Mouse (Mus musculus) small intestine, adult 2 months (tissue): ENCODE data around the gene Copz1. TPM values are rescaled to one million over a fixed set of nuclear protein-coding genes. Genes with fewer than 3 reads are reported as not detected.

Source experiments
- H3K27ac ChIP-seq: fragments of 200-500 bp; 2 replicates; pipeline ENCODE4 v1.5.1; 2012; ENCODE audit warnings: low read depth, low read length, control low read depth, inconsistent platforms; ENCODE audit not compliant: insufficient read depth
- H3K27me3 ChIP-seq: fragments of 200-500 bp; 2 replicates; pipeline ENCODE4 v1.6.1; 2012; ENCODE audit warnings: mild to moderate bottlenecking, moderate library complexity, low read length, inconsistent platforms; ENCODE audit not compliant: control insufficient read depth, insufficient read depth
- H3K36me3 ChIP-seq: fragments of 200-500 bp; 2 replicates; pipeline ENCODE4 v1.6.1; 2012; ENCODE audit warnings: mild to moderate bottlenecking, low read length, control low read depth, inconsistent platforms; ENCODE audit not compliant: control insufficient read depth, insufficient read depth
- H3K4me1 ChIP-seq: fragments of 200-500 bp; 2 replicates; pipeline ENCODE4 v1.6.1; 2012; ENCODE audit warnings: low read length, inconsistent platforms, mixed read lengths; ENCODE audit not compliant: control insufficient read depth, insufficient read depth, insufficient read length
- H3K4me3 ChIP-seq: fragments of 200-500 bp; 2 replicates; pipeline ENCODE4 v1.5.1; 2012; ENCODE audit warnings: low read depth, mild to moderate bottlenecking, control low read depth, inconsistent platforms, low read length, moderate library complexity
- CTCF ChIP-seq: fragments of 200-500 bp; IDR thresholded peaks from 2 replicates; pipeline ENCODE4 v1.5.1; 2012; ENCODE audit warnings: low read depth, mild to moderate bottlenecking, control low read depth, inconsistent platforms, low read length, moderate library complexity, mixed read lengths; ENCODE audit not compliant: insufficient replicate concordance, insufficient read length; ENCODE audit errors: extremely low read depth
- POLR2A ChIP-seq: fragments of 200-500 bp; IDR thresholded peaks from 2 replicates; pipeline ENCODE4 v1.6.1; 2012; ENCODE audit warnings: low read depth, mild to moderate bottlenecking, control low read depth, inconsistent platforms, low read length, moderate library complexity
- WGBS: fragments of 180-500 bp; shearing (Covaris S2); methylation state at CpG from one replicate; pipeline ENCODE4 v1.1.7; 2018; 5-methylcytosine and 5-hydroxymethylcytosine counted together
- polyA plus RNA-seq: library from polyadenylated mRNA; depleted of rRNA; stranded (reverse); fragments of >200 nt; gene quantifications from 2 replicates; pipeline ENCODE4 v1.2.3, GENCODE M21; 2012; rRNA removed

The Copz1 gene
- 64.9 and 111 TPM in 2 replicates for polyA plus RNA-seq

DNA sequence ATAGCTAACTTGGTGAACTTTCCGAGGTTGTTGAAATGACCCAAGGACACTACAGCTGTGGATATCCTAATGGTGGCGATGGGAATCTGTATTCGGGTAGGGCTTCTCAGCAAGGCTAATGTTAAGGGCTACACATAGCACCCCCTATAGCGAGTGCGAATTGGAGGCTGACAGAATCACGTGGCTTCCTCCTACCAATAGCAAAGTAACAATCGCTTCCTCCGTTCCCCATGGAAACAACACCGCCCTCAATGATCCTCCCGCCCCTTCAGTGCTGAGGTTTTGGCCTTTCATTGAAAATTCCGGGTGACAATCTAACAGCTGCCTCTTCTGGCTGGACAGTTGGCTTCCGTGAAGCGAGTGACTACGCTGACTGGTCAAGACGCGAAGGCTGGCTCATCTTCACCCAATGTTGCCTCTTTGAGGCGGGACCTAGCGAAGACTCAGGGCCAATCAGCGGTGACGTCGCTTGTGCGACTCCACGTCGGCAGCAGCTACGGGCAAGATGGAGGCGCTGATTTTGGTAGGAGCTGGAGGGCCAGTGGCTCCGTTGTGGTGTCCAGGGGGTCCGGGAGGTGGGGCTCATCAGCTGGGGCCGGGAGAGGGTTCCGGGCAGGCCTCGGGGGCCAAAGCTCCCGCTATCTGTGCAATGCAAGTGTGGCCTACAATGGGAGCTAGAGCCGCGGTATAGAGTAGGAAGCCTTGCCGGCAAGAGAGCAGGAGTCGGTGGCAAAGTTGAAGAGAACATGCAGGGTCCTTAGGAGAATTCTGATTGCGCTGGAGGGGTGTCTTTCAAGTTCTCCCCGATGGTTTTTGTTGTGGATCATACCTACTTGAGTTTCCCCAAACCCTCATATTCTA lies at the start of gene Copz1:
Gene Copz1 (plus strand): TSS at position 296 of the 861 bp plus-strand sequence.
- Histone ChIP-seq H3K36me3 (no peaks in the 10 kb centered on the region), H3K27ac (peak within 1 kb of the TSS; percentile 72), H3K4me1 (peaks cover 4% of the 10 kb centered on the region; the same call in 1 of the 2 replicates), H3K27me3 (no peaks in the 10 kb centered on the region), H3K4me3 (peak within 1 kb of the TSS; percentile 90)
- TF ChIP-seq POLR2A (peak; percentile 88), CTCF (no peak)
- under 1% methylated on average over 38 of the region's 38 CpGs for WGBS

DNA sequence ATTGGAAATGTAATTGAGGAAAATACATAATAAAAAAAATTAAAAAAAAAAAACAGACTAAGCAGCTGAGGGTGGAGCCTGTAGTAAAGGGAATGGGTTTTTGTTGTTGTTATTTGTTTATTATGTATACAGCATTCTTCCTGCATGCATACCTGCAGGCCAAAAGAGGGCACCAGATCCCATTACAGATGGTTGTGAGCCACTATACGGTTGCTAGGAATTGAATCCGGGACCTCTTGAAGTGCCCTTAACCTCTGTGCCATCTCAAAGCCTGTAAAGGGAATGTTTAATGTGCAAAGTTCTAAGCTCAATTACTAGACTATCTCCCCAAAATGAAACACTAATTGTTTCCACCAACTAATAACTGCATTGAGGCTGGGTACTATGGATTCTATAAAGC lies 48.4 kb upstream of the Copz1 start:
- Histone ChIP-seq H3K36me3 (no peaks in the 10 kb centered on the region), H3K27ac (no peak overlapping the region), H3K27me3 (no peaks in the 10 kb centered on the region), H3K4me3 (no peak overlapping the region), H3K4me1 (peaks cover 7% of the 10 kb centered on the region; the same call in 1 of the 2 replicates)
- TF ChIP-seq CTCF (no peak), POLR2A (no peak)
- 84% methylated on average over 2 of the region's 2 CpGs for WGBS

DNA sequence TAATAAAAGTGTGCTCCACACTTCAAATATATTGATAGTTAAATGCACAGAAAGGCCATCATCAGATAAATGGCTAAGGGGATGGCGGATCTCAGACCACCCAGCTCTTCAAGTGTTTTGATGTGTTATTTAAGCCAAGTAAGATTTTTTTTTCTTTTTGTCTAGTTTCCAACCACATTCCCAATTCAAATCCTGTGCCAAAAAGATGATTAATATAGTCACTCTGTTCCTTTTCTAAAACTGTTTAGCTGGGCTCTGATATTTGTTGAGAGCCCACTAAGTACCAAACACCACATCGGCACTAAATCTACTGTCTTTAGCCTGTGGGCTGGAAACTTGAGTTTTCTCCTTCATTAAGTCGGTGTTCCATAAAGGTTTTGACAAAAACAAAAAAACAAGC lies 45.5 kb upstream of the Copz1 start:
- Histone ChIP-seq H3K4me1 (peaks cover 2% of the 10 kb centered on the region; the same call in 1 of the 2 replicates), H3K27ac (no peak overlapping the region), H3K4me3 (no peak overlapping the region), H3K27me3 (no peaks in the 10 kb centered on the region), H3K36me3 (0 out of 2 replicates have a peak, but pooled peaks cover under 1% of the 10 kb centered on the region)
- TF ChIP-seq CTCF, result no peak
- TF ChIP-seq POLR2A, result no peak
- 79% methylated on average over 3 of the region's 3 CpGs for WGBS

DNA sequence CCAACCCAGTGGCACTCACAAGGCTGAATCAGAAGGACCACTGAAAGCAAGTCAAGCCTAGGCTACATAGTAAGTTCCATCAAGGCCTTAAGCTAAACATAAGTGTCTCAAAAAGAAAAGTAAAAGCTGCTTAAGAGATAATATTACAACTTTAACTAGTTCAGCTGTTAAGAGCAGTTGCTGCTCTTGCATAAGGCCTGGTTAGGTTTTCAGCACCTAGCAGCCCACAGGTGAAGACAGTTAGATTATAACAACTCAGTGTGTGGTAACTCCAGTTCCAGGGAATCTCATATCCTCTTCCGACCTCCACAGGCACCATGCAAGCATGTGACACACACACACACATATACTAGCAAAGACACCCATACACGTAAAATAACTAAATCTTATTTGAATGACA lies 44.9 kb upstream of the Copz1 start:
- Histone ChIP-seq H3K36me3 (0 out of 2 replicates have a peak, but pooled peaks cover 1% of the 10 kb centered on the region), H3K4me3 (no peak overlapping the region), H3K27me3 (no peaks in the 10 kb centered on the region), H3K4me1 (peaks cover 2% of the 10 kb centered on the region; the same call in 1 of the 2 replicates), H3K27ac (no peak overlapping the region)
- TF ChIP-seq CTCF (no peak), POLR2A (no peak)
- WGBS, result 76% methylated on average over 2 of the region's 2 CpGs

DNA sequence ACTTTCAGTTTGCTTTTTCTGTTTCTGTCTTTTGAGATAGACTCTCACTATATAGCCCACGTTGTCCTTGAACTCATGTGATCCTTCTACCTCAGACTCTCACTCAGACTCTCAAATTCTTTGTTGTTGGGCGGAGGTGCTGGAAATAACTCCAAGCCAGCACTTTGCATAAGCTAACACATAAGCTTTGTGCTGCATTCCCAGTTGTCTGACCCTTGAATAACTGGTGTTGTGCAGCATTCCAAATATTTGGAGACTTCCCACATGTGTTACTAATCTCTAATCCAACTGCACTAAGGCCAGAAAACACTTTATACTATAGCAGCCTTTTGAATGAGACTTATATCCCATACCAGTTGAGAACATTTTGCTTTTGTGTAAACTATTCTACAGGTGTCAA lies 43.6 kb upstream of the Copz1 start:
- Histone ChIP-seq H3K27ac (no peak overlapping the region), H3K4me3 (no peak overlapping the region), H3K27me3 (no peaks in the 10 kb centered on the region), H3K4me1 (peaks cover 2% of the 10 kb centered on the region; the same call in 1 of the 2 replicates), H3K36me3 (0 out of 2 replicates have a peak, but pooled peaks cover 1% of the 10 kb centered on the region)
- no peak for TF ChIP-seq POLR2A
- WGBS, result 52% methylated on average over 2 of the region's 2 CpGs

DNA sequence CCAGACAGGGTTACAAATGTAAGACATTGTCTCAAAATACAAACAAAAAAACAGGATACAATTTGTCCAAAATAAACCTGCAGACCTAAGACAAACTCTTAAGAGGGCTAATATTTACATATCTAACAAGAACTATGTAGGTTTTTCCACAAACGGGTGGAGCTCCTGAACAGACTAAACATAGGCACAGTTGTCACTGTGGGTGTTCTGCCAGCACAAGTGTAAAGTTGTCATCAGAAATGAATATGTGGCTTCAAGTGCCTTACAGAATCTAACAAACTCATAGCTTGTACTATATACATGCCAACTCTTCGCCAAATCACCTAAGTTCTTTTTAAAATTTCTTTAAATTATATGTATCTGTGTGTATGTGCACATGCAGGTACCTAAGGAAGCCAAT lies 39.4 kb upstream of the Copz1 start:
- TF ChIP-seq CTCF (no peak), POLR2A (no peak)
- no peak overlapping the region for H3K4me3 ChIP-seq

DNA sequence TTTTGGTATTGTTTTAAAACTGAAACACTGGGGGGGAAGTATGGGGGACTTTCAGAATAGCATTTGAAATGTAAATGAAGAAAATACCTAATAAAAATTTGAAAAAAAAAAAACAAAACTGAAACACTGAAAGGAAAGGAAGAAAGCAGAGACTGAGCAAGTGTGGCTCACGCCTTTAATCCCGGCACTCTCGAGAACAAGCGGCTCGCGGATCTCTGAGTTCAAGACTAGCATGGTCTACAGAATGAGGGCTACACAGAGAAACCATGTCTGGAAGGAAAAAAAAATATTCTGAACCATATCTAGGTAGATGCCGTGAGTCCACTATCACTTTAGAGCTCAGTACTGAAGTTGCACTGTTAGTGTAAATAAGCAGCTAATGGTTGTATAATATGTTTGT lies 35.2 kb upstream of the Copz1 start:
- H3K36me3 ChIP-seq, result peaks cover 9% of the 10 kb centered on the region
- WGBS, result 81% methylated on average over 7 of the region's 7 CpGs
- no peaks in the 10 kb centered on the region for H3K27me3 ChIP-seq
- no peak for TF ChIP-seq CTCF
- no peak for TF ChIP-seq POLR2A
- H3K4me1 ChIP-seq, result no peaks in the 10 kb centered on the region
- H3K27ac ChIP-seq, result no peak overlapping the region
- no peak overlapping the region for H3K4me3 ChIP-seq

More for the DNA sequence above, 39.4 kb upstream of the Copz1 start:
- Histone ChIP-seq H3K4me1 (peaks cover 2% of the 10 kb centered on the region; the same call in 1 of the 2 replicates), H3K36me3 (0 out of 2 replicates have a peak, but pooled peaks cover 1% of the 10 kb centered on the region), H3K27me3 (no peaks in the 10 kb centered on the region), H3K27ac (no peak overlapping the region)
- WGBS, result 75% methylated on average over 2 of the region's 2 CpGs
